Mouse (Mus musculus) frontal cortex, postnatal 10 days (tissue): ENCODE measurements at regions not wholly inside any gene's neighbourhood (a gene's known extent, or its start where the extent isn't known, plus 50 kb on each side); places are given as distances from the start of the nearest gene placed in this dataset.
A peak's percentile ranks its signal among the peaks of the same experiment; 100 is the strongest.

Experiments
- DNase-seq, 2 experiments: peaks; one replicate each; pipeline ENCODE4 v3.0.0; 2022; ENCODE audit warnings: low spot score in 2 of 2, mixed read lengths in 1 of 2

DNA sequence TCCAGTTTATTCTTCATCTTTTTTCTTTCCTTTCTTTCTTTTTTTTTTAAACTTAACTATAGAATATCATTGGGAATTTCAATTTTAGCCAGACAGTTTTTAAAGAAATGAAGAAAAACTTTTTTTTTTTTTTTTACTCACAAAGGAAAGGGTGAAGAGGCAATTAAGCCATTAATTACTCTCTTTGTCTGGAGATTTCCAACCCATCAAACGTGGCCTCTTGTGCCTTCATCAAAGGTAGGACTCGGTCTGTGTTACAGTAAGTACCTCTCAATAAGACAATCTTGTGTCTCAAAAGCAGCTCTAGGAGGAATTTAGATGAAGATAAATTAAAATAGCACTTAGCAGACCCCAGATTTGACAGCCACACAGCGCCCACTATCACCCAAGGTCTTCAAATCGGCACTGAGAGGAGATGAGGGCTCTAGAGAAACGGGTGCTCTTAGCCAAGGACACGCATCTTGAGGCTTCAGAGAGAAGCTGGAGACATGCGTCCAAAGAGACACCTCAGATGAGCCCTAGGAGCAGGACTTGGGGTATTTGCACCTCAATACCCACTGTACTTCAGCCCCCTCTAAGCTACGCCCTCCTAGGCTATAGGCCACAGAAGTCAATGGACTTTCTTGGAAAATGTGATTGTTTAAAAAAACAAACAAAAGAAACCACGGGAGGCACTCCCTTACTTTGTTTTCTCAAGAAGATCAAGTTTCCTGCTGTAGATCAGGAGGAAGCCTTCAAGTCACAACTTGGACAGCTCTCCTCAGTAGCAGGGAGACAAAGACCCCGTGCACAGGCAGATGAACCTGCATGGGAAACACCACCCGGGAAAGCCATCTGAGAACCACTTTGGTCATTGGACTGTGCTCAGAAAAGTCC is 176.8 kb upstream of the Spred2 start:
- DNase-seq = no peak

DNA sequence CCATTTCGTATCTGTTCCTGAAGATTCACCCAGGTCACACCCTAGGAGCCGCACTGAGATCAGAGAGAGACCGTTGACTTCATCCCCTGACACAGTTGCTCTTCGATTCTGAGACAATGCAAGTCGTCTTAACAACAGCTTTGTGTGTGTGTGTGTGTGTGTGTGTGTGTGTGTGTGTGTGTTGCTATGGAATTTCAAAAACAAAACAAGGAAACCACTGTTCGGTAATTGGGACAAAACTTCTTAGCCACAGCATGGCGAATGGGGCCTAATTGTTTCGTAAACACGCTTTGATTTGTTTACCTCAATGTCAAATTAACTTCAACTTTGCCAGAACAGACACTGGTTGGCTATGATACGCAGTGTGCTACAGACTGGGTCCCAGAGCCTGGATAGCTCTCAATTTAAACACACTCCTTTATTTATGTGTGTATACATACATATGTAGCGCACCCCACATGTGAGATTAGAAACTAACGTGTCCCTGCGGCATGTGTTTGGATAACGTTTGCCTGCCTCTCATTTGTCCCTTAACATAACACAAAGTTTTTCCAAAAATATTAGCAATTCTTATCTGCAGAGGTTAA is 176.1 kb upstream of the Spred2 start:
- DNase-seq = no peak

DNA sequence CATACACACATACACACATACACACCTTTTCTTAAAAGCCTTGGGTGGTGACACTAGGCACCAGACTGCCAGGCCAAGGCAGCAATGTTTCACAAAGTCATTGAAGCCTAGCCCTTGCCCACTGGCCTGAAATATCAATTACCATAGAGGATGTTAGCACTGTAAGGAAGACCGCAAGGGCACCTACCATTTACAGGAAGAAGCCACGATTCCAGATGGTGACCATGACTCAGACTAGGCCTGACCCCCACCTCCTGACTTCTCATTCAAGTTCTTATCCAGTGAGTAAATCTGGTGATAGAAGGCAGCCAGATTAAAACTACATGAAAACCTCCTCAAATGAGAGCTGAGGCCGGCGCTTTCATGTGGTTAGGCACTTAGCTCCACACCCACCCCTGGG is 165.3 kb upstream of the Spred2 start:
- no peak for DNase-seq

DNA sequence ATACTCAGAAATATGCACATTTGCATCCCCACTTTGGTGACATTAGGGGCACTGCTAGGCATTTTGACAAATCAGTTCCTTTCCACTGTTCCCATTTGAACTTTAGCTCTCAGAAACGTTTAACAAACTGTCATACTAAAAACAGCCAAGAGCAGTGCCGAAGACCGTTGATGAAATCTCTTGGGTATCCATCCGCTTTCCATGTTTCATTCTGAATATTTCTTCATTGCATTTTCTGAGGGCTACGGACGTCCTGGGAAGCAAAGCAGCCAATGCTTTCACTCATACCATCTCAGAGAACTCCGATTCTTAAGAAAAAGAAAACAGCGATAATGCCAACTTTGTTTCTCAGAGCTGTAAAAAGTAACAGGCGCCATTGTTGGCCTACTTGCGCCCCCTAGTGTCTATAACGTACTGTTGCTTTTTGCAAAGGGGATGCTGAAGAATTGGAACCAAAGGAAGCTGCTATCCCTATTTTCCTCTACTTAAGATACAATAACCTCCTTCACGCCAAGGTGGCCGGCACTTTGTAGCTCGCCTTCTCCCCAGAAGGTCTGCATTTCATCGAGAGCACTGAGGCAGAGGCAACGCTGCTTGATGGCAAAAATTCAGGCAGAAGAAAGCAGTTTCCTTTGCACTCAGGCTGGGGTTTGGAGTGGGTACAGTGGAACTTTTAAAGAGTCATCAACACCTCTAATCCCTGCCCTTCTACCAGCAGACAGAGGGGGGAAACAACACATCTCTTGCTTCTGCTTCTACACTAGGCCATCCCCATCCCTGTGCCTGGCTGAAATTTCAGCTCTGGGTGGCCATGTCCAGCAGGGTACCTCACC is 163.1 kb upstream of the Spred2 start:
- DNase-seq = peak; percentile 15 to 51

DNA sequence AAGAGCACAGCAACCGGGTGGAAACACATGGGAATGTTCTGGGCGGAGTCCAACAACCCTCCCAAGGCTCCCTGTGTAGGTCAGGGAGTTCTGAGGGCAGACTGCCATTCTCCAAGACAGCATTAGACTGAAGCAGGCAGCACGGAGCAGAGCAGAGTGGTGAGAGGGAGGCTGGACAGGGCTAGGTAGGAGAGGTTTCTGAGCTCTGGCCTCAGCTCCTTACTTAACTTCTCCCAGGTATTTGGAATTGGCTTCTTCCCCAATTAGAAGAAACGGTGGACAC is 162.5 kb upstream of the Spred2 start:
- DNase-seq = peak in 1 of 2 experiments; percentile 11

DNA sequence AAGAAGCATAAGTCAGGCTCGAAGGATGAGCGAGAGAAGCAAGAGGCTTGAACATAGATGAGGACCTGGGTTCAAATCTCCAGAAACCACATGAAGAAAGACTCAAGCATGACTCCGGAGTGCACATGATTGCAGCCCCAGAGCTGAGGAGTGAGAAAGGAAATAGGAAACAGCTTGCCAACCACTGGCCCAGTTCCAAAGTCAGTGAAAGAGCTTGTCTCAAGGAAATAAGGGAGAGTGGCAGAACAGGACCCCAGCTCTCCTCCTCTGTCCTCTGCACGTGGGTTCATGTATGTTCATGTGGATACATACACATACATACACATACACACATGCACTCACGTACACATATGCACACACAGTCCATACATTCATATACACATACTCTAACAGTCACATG is 156.9 kb upstream of the Spred2 start:
- DNase-seq = no peak

DNA sequence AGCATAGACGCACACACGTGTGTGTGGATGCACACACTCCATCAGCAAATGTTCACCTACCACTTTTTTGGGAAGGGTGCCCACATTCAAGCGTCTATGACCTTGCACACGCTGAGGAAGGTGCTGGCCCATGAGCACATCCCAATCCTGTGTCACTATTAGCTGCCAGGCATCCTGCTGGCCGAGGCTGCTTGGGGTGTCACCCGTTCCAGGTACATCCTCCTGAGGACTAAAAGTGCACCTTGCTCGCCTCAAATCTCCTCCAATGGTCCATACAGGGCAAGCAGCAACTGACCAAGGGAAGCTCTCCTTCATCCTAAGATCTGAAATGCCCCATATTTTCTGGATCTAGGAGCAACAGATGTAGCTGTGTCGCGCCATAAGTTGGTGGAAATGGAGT is 156.3 kb upstream of the Spred2 start:
- no peak for DNase-seq

DNA sequence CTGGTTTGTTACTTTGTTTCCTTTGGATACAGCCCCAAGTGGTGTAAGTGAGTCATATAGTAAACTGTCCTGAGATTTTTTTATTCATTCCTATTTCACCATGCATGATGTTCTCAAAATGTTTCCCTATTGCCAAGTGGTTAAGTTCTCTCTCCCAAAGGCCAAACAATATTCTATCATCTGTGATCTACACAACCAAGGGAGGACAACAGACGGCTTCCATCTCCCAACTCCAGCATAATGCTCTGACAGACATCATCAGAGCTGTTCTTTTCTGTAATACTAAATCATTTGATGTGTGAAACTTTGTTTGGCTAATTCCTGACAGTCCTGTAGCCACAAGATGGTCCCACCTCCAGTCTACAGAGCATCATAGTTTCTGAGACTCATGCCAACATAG is 155.2 kb upstream of the Spred2 start:
- DNase-seq = no peak

DNA sequence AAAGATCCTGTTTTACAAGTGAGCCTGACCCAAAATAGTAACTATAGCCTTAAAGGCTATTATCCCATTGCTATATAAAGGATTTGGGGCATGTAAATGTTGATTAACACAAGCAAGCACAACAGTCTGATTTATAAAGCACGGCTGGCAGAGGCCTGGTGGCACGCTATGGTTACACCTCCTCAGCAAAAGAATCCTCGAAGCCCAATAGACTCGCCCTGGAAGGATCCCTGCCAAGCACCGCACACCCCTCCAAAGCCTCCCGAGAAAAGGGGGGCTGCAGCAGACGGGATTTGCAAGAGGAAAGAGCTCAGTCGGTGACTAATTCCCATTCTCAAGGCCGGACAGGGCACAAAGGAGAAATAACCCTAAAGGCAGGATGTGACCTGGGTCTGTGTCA is 150.2 kb upstream of the Spred2 start:
- DNase-seq = no peak

DNA sequence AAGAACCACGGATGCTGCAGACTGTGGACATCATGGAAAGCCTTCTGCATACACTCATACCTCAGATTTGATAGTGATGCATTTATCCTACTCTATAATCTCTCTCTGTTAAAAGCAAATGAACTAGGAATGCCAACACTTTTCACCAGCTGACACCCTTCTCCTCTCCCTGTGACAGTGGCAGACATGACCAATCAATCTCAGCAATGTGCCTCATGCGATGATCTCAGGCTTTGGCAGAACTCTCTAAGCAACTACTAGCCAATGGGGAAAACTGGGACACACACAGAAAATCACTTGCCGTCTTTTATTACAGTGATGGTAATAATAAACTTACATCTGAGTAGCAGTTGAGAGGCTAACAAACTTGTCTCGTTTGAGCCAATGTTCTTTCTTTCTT is 148.4 kb upstream of the Spred2 start:
- DNase-seq = no peak

DNA sequence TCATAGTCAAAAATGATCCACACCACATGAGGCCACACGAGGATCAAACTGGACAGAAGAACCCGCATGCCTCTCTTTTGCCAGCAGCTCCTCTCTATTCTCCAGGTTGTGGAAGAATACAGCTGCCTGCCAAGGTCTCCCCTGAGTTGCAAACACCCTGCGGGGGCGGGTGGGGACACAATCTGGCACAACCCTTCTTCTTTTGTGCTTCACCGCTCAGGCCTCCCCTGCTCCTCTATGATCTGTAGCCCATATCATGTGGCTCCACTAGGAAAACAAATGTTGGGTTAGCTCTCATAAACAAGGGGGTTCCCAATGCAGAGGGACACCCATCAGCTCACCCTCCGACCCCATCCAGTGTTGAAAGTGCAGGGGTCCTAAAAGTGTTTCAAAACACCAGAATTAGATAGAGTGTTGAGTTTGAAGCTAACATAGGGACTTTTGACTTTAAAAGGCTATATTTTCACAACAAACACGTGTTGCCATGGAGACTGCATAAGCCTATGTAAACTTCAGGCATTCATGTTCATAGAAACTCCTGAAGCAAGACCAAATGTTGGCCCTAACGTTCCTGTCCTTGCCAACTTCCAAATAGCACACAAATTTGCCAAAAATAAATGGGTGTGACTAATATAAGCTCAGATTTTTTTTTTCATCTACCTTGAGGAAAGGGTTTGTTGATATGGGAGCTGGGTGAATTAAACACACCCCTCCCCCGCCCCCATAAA is 147.5 kb upstream of the Spred2 start:
- no peak for DNase-seq

DNA sequence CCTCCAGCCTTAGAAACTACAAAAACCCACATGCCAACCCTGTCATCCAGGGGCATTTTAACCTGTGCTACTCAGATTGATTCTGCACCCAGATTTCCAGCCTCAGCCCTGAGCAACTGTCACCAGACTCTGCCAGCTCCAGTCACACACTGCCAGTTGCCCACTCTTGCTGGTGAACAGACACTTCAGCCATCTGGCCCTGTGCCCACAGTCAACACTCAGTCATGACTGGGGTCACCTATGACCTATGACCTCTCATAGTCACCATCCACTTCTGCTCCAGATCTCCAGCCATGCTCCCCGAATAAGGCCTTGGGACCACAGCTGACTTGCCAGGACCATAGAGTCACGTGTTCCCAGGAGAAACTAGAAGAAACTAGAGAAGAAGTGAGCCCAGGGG is 146.0 kb upstream of the Spred2 start:
- no peak for DNase-seq

DNA sequence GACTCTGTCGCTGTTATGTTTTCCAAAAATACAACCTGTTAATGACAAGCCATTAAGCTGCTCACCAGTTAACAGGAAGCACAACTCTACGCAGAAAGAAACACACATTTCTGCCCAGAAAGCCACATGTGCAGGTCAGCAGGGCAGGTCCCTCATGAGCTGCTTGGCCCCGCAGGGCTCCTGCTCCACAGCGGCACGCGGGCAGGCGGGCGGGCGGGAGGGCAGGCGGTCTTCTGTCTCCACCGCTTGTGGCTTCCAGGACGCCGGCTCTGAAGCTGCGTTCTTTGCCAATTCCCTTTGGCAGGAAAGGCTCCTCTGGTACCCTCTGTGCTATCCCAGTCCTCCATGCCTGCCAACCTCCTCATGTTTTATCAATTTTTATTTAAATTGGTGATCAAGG is 139.1 kb upstream of the Spred2 start:
- DNase-seq = no peak

DNA sequence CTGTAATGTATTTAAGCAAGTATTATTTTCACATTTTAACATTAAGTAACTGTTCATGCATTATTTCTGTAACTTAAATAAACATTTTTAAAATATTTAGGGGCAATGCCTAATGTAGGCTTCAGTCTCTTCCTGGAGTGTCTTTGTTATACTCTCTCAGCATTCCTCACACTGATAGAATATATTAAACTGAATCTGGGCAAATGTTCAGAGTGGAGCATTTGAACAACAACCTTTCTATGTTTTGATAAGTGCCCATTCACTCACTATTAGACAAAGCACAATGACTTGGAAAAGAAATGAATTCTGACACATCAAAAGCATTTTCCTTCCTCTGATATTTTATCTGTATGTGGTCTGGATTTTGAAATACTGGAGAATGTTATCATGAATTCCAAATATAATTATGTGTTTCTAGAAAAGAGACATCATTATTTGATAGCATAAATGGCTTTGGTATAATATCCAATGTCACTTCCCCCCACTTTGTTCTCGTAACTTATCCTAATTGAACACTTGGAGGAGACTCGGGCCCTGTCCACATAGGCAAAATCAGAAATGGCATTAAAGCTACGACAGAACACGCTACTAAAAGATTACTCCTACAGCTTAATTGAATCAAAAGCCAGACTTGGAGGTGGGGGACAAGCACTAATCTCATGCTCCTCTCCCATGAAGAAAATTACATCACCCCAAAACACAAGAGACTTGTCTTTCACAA is 127.1 kb upstream of the Spred2 start:
- DNase-seq = no peak

DNA sequence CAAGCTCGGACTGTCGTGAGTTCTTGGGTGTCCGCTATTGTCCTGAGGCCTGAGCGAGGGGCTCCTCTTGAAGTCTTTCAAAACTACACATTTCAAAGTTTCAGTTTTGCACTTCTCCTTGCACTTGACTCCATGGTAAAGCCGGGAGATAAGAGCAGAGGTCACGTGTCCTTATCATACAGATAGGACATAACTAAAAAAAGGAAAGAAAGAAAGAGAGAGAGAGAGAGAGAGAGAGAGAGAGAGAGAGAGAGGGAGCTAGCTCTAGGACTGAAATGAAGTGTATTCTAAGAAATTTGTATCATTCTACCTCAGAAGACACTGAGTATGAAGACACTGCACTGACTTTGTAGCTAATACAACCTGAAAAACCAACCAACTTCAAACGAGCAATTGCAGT is 114.8 kb upstream of the Spred2 start:
- DNase-seq = no peak

DNA sequence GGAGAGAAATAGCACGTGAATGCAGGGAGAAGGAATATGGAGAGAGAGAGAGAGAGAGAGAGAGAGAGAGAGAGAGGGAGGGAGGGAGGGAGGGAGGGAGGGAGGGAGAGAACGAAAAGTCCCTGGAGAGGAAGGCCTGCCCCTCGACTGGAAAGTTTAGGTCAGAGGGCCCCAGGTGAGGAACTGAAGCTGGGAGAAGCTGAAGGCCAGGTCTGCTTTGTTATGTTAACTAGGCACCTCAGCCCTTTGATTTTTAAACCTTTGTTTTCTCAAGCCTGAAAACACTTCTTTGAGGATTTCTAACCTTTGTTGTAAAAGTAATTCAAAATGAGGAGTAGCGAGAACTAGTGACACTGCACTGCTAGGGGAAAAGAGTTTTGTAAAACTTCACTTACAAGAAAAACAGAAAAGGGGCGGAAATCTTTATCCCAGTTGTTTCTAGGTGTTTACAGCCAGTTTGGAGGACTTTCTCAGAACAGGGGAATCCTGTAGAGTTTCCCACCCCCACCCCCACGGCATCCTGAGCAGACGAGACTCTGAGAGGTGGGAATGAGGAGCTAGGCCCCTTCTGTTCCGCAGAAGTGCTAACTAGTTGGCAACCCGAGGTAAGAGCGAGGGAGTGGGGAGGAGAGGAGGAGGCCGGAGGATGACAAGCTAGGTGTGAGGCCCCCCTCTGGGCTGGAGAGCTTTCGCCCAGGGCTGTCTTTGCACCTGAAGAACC is 112.7 kb upstream of the Spred2 start:
- DNase-seq = no peak

DNA sequence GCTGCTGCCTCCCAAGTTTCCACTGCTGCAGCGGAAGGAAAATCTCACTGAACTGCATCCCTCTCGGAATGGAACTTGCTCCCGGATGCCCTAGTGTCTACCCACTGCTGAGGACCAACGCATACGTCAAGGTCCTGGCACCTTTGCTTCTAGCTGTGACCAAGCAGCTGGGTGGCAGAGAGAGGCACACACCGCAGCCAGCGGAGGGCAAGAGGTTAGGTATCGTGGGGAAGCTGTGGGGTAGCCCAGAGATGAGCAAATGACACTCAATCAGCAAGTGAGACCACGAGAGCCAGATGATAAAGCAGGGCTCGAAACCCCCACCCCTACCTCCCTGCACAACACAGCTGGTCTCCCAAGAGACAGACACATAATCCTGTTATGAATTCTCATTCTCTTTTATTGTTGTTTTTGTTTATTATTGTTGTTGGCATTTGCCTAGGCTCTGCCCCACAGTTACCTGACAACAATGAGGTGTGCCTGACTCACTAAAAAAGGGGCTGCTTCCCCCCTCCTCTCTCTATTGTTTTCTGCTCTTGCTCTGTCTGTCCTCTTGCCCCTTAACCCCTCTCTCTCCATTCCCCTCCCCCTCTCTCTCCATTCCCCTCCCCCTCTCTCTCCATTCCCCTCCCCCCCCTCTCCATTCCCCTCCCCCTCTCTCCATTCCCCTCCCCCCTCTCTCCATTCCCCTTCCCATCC is 112.0 kb upstream of the Spred2 start:
- DNase-seq = no peak

DNA sequence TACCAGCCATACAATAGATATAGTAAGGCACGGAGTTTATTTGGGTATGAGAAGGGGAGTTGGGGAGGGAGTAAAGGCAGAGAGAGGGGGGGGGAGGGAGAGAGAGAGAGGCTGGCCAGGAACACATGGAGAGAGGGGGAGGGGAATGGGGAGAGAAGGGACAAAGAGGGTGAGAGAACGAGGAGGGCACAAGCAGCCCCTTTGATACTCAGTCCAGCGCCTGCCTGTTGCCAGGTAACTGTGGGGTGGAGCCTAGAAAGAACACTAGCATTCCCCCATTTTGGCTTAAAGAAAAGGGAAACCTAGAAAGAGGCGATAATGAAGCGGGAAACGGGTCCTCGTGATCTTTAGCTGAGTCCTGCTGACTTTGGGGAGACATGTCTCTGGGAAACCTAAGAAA is 110.6 kb upstream of the Spred2 start:
- no peak for DNase-seq

DNA sequence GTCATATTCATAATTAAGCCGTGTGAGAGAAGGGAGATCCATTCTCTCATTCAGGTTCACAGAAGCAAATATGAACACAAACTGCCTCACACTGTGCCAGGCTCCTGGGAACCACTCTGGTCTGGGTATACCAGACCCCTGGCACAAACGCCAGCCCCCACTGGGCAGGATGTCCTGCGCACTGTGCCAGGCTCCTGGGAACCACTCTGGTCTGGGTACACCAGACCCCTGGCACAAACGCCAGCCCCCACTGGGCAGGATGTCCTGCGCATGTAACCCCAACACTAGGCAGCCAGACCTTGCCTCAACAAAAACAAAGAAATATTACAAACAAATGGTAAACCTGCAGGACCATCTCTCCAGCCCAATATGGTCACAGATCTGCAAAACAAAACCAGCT is 101.2 kb upstream of the Spred2 start:
- DNase-seq = no peak

DNA sequence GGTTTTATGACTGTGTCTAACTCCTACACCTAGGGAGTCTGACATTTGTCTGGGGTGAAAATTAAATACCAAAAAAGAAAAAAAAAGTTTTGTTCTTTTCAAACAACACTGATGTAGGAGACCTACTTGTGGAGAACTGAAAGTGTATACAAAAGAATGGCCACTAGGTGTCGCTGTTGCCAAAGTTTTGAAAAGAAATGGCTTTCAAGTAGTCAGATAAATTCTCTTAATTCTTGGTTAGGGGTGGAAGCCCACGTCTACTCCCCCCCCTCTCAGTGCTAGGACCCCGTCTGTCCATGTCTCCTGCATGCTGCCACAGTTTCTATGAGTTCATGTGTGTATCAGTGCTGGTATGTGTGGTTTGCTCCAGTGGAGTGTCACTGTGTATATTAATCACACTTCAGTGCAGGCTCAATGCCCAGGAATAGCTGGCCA is 100.7 kb upstream of the Spred2 start:
- peak; percentile 29 to 64 for DNase-seq
